ENCODE assay signal across 8 mouse cellular contexts in genomic region chr17:32891239-32892180, GRCm38 (mm10). TPM values are rescaled to one million over a fixed set of nuclear protein-coding genes. Genes with fewer than 3 reads are reported as not detected.
A peak's percentile ranks its signal among the peaks of the same experiment; 100 is the strongest.
DNase-seq lines count a peak whose midpoint lies in the region; ATAC-seq and TF ChIP-seq lines count a peak whose summit lies in the region.

Gene Zfp870, minus strand, starts transcription at chr17:32891642.

- peaks cover 13% of the 10 kb centered on the region for H3K4me1 ChIP-seq in hindbrain, postnatal 0 days (ENCODE audit: insufficient read depth, low read length)

- peak; percentile 94 for DNase-seq in ZHBTc4 (ENCODE audit: low read depth, low spot score)
- peak; percentile 93 for DNase-seq in gastrocnemius, adult 2 months
- peak; percentile 95 for DNase-seq in hindbrain, postnatal 0 days (ENCODE audit: low spot score)
- DNase-seq in left cerebral cortex, adult 2 months (ENCODE audit: extremely low spot score in 1 of 2, low spot score in 2 of 2), result peak; percentile 81 to 85
- DNase-seq in right cerebral cortex, adult 2 months (ENCODE audit: low spot score in 2 of 2), result peak; percentile 88 to 90
- peak; percentile 85 for DNase-seq in urinary bladder, postnatal 14 days (ENCODE audit: low spot score)

- peak; percentile 98 for ATAC-seq in common myeloid progenitor, adult 5-6 weeks (replicated peaks; ENCODE audit: low read depth, poor library complexity, severe bottlenecking)
- peak; percentile 99 for ATAC-seq in hindbrain, postnatal 0 days
- peak; percentile 94 for ATAC-seq in megakaryocyte, adult 5-6 weeks (ENCODE audit: poor library complexity, severe bottlenecking)

- peak within 1 kb of the TSS; percentile 89 for H3K4me2 ChIP-seq in hindbrain, postnatal 0 days (ENCODE audit: low read depth, low read length)

- peak within 1 kb of the TSS; percentile 94 for H3K27ac ChIP-seq in gastrocnemius, adult 2 months
- peak within 1 kb of the TSS; percentile 87 for H3K27ac ChIP-seq in hindbrain, postnatal 0 days
- peak within 1 kb of the TSS; percentile 89 for H3K27ac ChIP-seq in left cerebral cortex, adult 2 months

- peak; percentile 37; the same call in 1 of the 2 replicates for TF ChIP-seq CTCF in gastrocnemius, adult 2 months (IDR thresholded peaks at IDR 0.05)
- TF ChIP-seq CTCF in hindbrain, postnatal 0 days (IDR thresholded peaks at IDR 0.05; ENCODE audit: low read depth), result peak; percentile 69
- peak; percentile 40 for TF ChIP-seq CTCF in left cerebral cortex, adult 2 months (IDR thresholded peaks at IDR 0.05)

- 11% methylated on average over 33 of the region's 33 CpGs for WGBS in hindbrain, postnatal 0 days

- peak within 1 kb of the TSS; percentile 92 for H3K4me3 ChIP-seq in gastrocnemius, adult 2 months
- peak within 1 kb of the TSS; percentile 69 for H3K4me3 ChIP-seq in hindbrain, postnatal 0 days (ENCODE audit: low read length)
- peak within 1 kb of the TSS; percentile 82 for H3K4me3 ChIP-seq in left cerebral cortex, adult 2 months

- peak within 1 kb of the TSS; percentile 72 for H3K9ac ChIP-seq in hindbrain, postnatal 0 days (replicated peaks; ENCODE audit: low read length)

- no peaks in the 10 kb centered on the region for H3K27me3 ChIP-seq in hindbrain, postnatal 0 days (ENCODE audit: insufficient read depth, low read length)

- H3K9me3 ChIP-seq in hindbrain, postnatal 0 days (ENCODE audit: low read length), result no peaks in the 10 kb centered on the region

- no peaks in the 10 kb centered on the region for H3K36me3 ChIP-seq in hindbrain, postnatal 0 days (ENCODE audit: insufficient read depth, low read length)

- intact Hi-C loops in gastrocnemius, adult 2 months (cut with DNase I), result loop anchor here (2.0 to 5.0 kb wide), 3 partner anchors 55 to 119 kb away; partner anchors contain the start of genes Cyp4f13 and Zfp472
- intact Hi-C loops in left cerebral cortex, adult 2 months (cut with DNase I), result loop anchor here (2.0 to 10.0 kb wide), 3 partner anchors 61 to 257 kb away; partner anchors contain the start of gene Zfp799

RNA-seq across cellular contexts. Expression of gene Zfp870, which starts in this region (rescaled TPM):
- 2.5 and 7.3 TPM in 2 replicates for total RNA-seq in common myeloid progenitor, adult 5-6 weeks (2017)
- total RNA-seq in gastrocnemius, adult 2 months (2021), result 1 to 10 TPM; 6.7 to 8.5 TPM
- total RNA-seq in hindbrain, postnatal 0 days (2014; rRNA removed), result 5.9 and 6.4 TPM in 2 replicates
- polyA plus RNA-seq in hindbrain, postnatal 0 days (2015; fragmentation: Nextera tagmentation; extraction: Ambion mirVana), result 4.8 and 5.0 TPM in 2 replicates
- 10 to 100 TPM in 1 of 2 experiments, 1 to 10 TPM in 1; 9.9 to 10.1 TPM for total RNA-seq in left cerebral cortex, adult 2 months (2021)
- 2.4 and 3.4 TPM in 2 replicates for total RNA-seq in megakaryocyte, adult 5-6 weeks (2015)
- total RNA-seq in megakaryocyte, adult 5-6 weeks (2017), result 2.1 and 2.9 TPM in 2 replicates

Comparison
In these comparisons a context has a peak if more than half of its experiments do, and no peak if none do; other contexts are left out.
1. Peak in every context shown above with its lines: DNase-seq, ATAC-seq, H3K4me3 ChIP-seq and H3K27ac ChIP-seq.